Mouse (Mus musculus) ovary, adult 18-20 months (tissue): ENCODE data around the gene Vtn.
A peak's percentile ranks its signal among the peaks of the same experiment; 100 is the strongest.

Experiments used
- DNase-seq: peaks from one replicate; pipeline ENCODE4 v3.0.0; 2022; ENCODE audit warnings: low spot score, mixed read lengths

Vtn gene

DNA sequence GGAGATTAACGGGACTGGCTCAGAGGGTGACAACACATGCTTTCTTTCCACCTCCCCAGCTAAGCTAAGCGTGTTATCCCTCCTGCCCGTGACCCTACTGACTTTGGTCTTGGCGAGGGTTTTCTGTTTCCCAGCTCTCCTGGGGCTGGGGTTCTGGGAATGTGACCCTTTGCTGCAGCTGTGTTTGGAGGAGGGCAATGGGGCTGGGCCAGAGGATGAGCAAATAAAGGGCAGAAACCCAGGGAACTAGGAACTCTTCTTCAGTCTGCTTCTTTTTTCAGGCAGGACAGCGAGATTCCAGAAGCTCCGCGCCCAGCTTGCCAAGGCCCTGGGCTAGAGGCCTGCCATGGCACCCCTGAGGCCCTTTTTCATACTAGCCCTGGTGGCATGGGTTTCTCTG lies at the start of gene Vtn:
Vtn (plus strand) TSS at position 88 of the 400 bp plus-strand sequence.
- DNase-seq, result no peak

- DNase-seq, result no peak
Observed at GRCm38 (mm10) chr11:78450337-78450736, 48.6 kb upstream of the Vtn start.

- no peak for DNase-seq
Observed at GRCm38 (mm10) chr11:78453675-78454074, 45.2 kb upstream of the Vtn start.

GRCm38 (mm10) chr11:78454276-78454675 lies 44.6 kb upstream of the Vtn start:
- no peak for DNase-seq

GRCm38 (mm10) chr11:78455308-78455707 lies 43.6 kb upstream of the Vtn start:
- DNase-seq, result no peak

DNA sequence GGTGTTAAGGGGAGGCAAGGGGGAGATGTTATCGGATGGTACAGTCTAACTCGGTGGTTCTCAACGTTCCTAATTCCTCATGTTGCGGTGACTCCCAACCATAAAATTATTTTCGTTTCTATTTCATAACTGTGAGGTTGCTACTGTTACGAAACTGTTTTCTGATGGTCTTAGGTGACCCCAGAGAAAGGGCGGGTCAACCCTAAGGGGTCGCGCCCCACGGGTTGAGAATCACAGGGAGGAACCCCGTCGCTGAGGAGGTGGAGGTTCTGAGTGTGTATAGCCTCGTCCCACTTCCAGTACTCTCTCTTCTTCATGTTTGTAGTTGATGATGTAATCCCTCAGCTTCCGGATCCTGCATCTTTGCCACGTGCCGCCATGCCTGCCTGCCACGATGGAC lies 40.2 kb upstream of the Vtn start:
- no peak for DNase-seq

DNA sequence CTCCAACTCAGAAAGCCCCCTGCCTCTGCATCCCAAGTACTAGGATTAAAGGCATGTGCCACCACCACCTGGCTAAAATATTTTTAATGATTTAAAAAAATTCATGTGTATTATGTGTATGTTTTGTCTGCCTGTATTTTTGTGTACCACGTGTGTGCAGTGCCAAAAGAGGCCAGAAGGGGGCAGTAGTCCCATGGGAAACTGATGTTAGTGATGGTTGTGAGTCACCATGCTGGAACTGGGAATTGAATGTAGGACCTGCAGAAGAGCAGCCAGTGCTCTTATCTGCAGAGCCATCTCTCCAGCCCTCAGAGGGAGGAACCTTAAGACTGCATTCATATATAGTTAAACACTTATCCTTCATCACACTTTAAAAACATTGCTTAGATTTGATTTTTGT lies 37.0 kb upstream of the Vtn start:
- no peak for DNase-seq

DNA sequence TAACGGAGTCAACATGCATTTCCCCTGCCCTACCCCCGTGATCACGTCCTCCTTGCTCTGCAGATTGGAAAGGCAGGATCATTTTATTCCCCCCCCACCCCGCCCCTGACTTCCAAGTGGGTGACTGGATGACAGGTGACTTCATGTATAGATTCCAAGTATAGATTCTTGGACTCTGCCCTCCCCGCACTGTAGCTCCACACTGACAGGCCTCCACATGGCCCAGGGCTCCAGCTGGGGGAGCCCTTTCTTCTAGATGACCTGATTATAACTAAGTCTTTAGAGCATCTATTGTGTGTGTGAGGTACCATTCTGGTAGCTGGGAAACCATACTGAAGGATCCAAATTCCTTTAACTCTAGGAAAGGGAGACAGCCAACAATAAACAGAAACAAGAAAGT lies 36.2 kb upstream of the Vtn start:
- DNase-seq, result no peak

GRCm38 (mm10) chr11:78463286-78464036 lies 35.4 kb upstream of the Vtn start:
- no peak for DNase-seq

- DNase-seq, result no peak
Observed at GRCm38 (mm10) chr11:78465116-78465515, 33.8 kb upstream of the Vtn start.

GRCm38 (mm10) chr11:78465568-78466180 lies 33.2 kb upstream of the Vtn start, which contains the start of gene Slc46a1:
Gene Slc46a1 (plus strand): TSS chr11:78465697.
- DNase-seq, result peak; percentile 86

DNA sequence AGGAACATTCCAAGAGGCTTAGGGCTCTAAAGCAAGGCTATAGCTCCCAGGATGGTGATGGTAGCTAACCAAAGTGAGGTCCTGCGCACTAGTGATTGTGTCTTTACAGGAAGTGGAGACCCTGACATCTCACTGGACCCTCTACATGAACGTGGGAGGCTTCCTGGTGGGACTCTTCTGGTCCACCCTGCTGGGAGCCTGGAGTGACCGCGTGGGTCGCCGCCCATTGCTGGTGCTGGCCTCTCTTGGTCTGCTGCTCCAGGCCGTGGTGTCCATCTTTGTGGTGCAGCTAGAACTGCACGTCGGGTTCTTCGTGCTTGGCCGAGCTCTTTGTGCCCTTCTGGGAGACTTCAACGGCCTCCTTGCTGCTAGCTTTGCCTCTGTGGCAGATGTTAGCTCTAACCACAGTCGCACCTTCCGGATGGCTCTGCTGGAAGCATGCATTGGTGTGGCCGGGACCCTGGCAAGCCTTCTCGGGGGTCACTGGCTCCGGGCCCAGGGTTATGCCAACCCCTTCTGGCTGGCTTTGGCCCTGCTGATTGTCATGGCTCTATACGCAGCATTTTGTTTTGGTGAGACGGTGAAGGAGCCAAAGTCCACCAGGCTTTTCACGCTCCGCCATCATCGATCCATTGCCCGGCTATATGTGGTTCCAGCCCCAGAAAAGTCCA lies 32.5 kb upstream of the Vtn start:
- no peak for DNase-seq

GRCm38 (mm10) chr11:78467515-78467914 lies 31.4 kb upstream of the Vtn start:
- no peak for DNase-seq

DNA sequence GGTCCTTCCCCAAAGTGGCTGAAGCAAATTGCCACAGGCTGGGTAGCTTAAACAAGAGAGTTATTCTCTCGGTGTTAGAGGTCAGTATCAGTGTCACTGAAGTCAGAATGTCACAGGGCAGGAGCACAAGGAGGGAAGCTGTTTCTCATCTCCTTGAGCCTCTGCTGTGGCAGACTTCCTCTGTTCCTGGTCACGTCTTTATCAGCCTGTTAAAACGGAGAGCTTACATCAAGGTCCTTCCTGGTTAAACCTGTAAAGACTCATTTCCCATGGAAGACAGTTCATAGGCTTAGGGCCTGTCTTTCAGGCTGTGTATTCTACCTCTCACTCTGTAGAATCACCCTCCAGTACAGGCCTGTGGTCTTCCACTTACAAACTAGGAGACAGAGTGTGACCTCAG lies 31.0 kb upstream of the Vtn start:
- DNase-seq, result no peak

GRCm38 (mm10) chr11:78471326-78472103 lies 27.4 kb upstream of the Vtn start:
- DNase-seq, result no peak

GRCm38 (mm10) chr11:78475289-78475688 lies 23.6 kb upstream of the Vtn start:
- DNase-seq, result no peak

DNA sequence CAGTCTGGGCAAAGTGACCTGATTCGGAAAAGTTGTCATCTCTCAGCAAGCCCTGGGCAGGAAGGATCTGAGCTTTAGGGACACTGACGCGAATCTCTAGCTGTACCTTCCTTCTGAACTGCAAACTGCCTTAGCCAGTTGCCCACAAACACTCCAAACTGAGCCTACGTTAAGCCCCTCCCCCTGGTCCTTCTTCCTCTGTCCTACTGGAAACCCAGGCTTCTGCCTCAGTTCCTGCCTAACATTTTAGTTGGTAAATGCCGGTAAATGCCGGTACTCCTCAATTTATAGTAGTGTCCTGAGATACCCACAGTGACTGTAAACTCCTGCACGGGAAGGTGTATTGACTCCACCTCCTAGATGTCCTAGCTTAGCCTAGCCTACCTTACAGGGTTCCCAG lies 15.3 kb upstream of the Vtn start:
- DNase-seq, result no peak

DNA sequence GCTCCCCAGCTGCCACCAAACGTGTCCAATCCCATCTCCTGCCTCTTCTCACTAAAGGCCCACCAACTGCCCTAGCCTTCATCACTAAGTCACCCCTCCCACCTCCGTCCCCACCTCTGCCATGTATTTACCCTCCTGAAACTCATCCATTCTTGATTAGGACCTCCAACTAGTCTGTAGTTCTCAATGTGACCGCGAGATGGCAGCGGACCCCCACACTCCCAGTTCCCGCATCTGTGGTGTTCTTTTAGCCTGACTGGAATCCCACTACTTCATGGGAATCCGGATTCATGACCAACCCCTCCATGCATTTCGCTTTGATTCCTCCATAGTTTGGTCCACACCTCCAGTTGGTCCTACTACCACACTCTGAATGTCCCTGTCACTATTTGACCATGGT lies 10.7 kb upstream of the Vtn start:
- no peak for DNase-seq

GRCm38 (mm10) chr11:78490781-78491241 lies 8.1 kb upstream of the Vtn start:
- DNase-seq, result peak; percentile 42

GRCm38 (mm10) chr11:78495904-78496303 lies 3.0 kb upstream of the Vtn start:
- no peak for DNase-seq

- DNase-seq, result no peak
Observed at GRCm38 (mm10) chr11:78497071-78497541, 1.8 kb upstream of the Vtn start.
